Mouse (Mus musculus) retina, embryonic 14.5 days (tissue): ENCODE results near the gene Celsr2.

Experiments used
- DNase-seq: peaks from one replicate; pipeline ENCODE4 v3.0.0-alpha.2; 2015; ENCODE audit warnings: low spot score

The Celsr2 gene

GRCm38 (mm10) chr3:108414857-108415830, at the start of gene Celsr2:
Gene Celsr2, minus strand, starts transcription at chr3:108415552.
- peak; percentile 66 for DNase-seq

GRCm38 (mm10) chr3:108458866-108459265, 43.5 kb upstream of the Celsr2 start:
- no peak for DNase-seq

GRCm38 (mm10) chr3:108458380-108458779, 43.0 kb upstream of the Celsr2 start:
- no peak for DNase-seq

GRCm38 (mm10) chr3:108454172-108454571, 38.8 kb upstream of the Celsr2 start:
- no peak for DNase-seq

- no peak for DNase-seq
Observed at GRCm38 (mm10) chr3:108451969-108452368, 36.6 kb upstream of the Celsr2 start.

- DNase-seq: no peak
Observed at GRCm38 (mm10) chr3:108445366-108445705, 30.0 kb upstream of the Celsr2 start.

- DNase-seq: peak; percentile 96
Observed at GRCm38 (mm10) chr3:108444698-108445365, 29.5 kb upstream of the Celsr2 start, which contains the start of gene Sars. Gene Sars, minus strand, starts transcription at chr3:108445209.

GRCm38 (mm10) chr3:108444029-108444428, 28.7 kb upstream of the Celsr2 start:
- DNase-seq: peak; percentile 42

- no peak for DNase-seq
Observed at GRCm38 (mm10) chr3:108436380-108436714, 21.0 kb upstream of the Celsr2 start.

GRCm38 (mm10) chr3:108435701-108436379, 20.5 kb upstream of the Celsr2 start:
- no peak for DNase-seq

GRCm38 (mm10) chr3:108433881-108434495, 18.6 kb upstream of the Celsr2 start:
- no peak for DNase-seq

GRCm38 (mm10) chr3:108433188-108433880, 18.0 kb upstream of the Celsr2 start:
- DNase-seq: peak; percentile 86

GRCm38 (mm10) chr3:108432542-108433187, 17.3 kb upstream of the Celsr2 start:
- peak; percentile 81 for DNase-seq

- no peak for DNase-seq
Observed at GRCm38 (mm10) chr3:108425624-108426018, 10.3 kb upstream of the Celsr2 start.

- DNase-seq: no peak
Observed at GRCm38 (mm10) chr3:108424944-108425623, 9.7 kb upstream of the Celsr2 start.

GRCm38 (mm10) chr3:108423844-108424801, 8.8 kb upstream of the Celsr2 start:
- peak; percentile 53 for DNase-seq

GRCm38 (mm10) chr3:108423006-108423405, 7.7 kb upstream of the Celsr2 start:
- no peak for DNase-seq

GRCm38 (mm10) chr3:108415831-108416223, 475 bp upstream of the Celsr2 start:
- peak; percentile 92 for DNase-seq
